Mouse (Mus musculus): ENCODE results near the gene Hoga1. TPM values are rescaled to one million over a fixed set of nuclear protein-coding genes. Genes with fewer than 3 reads are reported as not detected.
A peak's percentile ranks its signal among the peaks of the same experiment; 100 is the strongest.

Hoga1 gene
- polyA plus RNA-seq, 1 experiment from 2014 or later: 0.69 TPM

DNA sequence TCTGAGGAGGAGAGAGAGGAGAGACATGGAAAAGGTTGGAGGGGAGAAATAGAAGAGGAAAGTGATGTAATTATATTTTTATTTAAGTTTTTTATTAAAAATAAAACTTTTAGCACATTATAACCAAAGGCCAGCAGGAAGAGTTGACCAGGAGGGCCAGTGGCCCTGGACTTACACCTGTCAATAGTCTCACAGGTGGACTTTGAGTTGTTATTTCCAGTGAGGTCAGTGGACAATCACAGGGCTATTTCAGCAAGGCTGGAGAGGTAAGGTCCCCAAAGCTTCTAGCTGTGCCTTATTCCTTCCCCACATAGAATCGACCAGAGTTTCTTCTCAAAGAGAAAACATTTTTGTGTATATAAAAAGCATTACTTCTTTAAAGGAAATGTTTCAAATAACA is 4.8 kb downstream of the Hoga1 start:
- 70% methylated on average over 1 of the region's 1 CpGs for WGBS
- no peak for ATAC-seq (ENCODE audit: insufficient number of reproducible peaks, low FRiP score)
- no peaks in the 10 kb centered on the region for H3K36me3 ChIP-seq

DNA sequence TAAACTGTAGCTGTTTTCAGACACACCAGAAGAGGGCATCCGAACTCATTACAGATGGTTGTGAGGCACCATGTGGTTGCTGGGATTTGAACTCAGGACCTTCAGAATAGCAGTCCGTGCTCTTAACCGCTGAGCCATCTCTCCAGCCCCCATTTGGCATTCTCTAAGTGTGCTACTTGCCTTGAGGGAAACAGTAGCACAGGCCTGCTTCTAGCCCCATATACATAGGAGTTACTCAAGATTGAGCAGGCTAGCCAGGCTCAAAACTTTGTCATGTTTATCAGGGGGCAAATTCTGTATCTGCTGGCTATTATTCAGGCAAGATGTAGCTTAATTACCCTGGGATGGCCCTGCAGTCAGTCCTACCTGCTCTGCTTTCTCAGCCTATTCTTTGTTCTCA is 5.9 kb downstream of the Hoga1 start:
- H3K4me1 ChIP-seq (replicated peaks): no peaks in the 10 kb centered on the region; the same call in 1 of the 2 replicates
- H3K4me3 ChIP-seq: no peak overlapping the region
- H3K9me3 ChIP-seq (replicated peaks): no peaks in the 10 kb centered on the region
- no peak overlapping the region for H3K27ac ChIP-seq (ENCODE audit: poor library complexity, severe bottlenecking)
- ATAC-seq (ENCODE audit: insufficient number of reproducible peaks, low FRiP score): no peak
- H3K9ac ChIP-seq: no peak overlapping the region
- no peaks in the 10 kb centered on the region for H3K36me3 ChIP-seq
- WGBS: 81% methylated on average over 3 of the region's 3 CpGs
- no peaks in the 10 kb centered on the region for H3K27me3 ChIP-seq (replicated peaks)
- H3K4me2 ChIP-seq: no peak overlapping the region

More for the DNA sequence above, 4.8 kb downstream of the Hoga1 start:
- Histone ChIP-seq H3K4me1 (replicated peaks) (peaks cover 4% of the 10 kb centered on the region; the same call in 1 of the 2 replicates), H3K4me3 (no peak overlapping the region), H3K9ac (no peak overlapping the region), H3K27ac (ENCODE audit: poor library complexity, severe bottlenecking) (no peak overlapping the region), H3K27me3 (replicated peaks) (no peaks in the 10 kb centered on the region), H3K4me2 (no peak overlapping the region), H3K9me3 (replicated peaks) (no peaks in the 10 kb centered on the region)

DNA sequence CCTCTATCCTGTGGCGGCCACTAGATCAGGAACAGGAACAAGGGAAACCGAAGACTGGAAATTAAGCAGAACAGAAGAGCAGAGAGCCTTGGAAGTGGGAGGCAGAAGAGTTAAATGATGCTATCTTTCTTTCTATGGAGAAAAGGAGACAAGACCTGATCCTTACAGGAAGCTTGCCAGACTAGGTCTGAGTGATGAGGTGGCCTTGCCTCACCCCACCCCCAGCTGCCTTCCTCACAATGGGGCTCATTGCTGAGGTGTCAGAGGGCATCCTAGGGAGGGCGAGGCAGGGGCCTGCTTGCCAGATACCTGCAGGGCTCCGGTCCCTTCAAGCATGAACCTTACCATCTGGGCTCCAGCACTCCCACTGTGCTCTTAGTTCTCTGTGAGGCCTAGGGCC is 6.5 kb downstream of the Hoga1 start, which contains the start of gene 4933411K16Rik:
TSS of gene 4933411K16Rik (plus strand) at position 301 of the 400 bp plus-strand sequence.
- WGBS: 67% methylated on average over 4 of the region's 4 CpGs
- no peak within 1 kb of the TSS for H3K4me2 ChIP-seq
- ATAC-seq (ENCODE audit: insufficient number of reproducible peaks, low FRiP score): no peak
- H3K36me3 ChIP-seq: no peaks in the 10 kb centered on the region
- H3K9me3 ChIP-seq (replicated peaks): no peaks in the 10 kb centered on the region
- H3K27ac ChIP-seq (ENCODE audit: poor library complexity, severe bottlenecking): no peak within 1 kb of the TSS
- H3K27me3 ChIP-seq (replicated peaks): no peaks in the 10 kb centered on the region
- H3K4me3 ChIP-seq: no peak within 1 kb of the TSS
- no peak within 1 kb of the TSS for H3K9ac ChIP-seq
- H3K4me1 ChIP-seq (replicated peaks): no peaks in the 10 kb centered on the region; the same call in 1 of the 2 replicates

DNA sequence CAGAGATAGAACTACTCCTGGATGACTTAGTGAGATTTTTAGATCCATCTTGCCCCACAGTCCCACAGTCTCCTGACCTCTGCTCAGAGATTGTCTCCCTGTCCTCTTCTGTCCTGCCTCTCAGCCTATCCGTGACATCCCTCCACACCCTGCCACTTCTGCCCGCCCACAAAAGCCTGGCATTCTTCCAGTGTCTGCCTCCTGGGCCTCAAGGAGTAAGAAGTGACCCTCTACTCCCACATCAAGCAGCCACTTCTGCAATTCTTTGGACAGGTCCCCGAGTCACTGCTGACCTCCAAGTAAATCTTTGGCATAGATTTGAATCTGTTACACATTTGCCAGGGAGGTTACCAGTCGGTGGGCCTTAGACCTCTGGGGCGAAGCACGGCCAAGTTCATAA is 8.8 kb downstream of the Hoga1 start:
- no peak overlapping the region for H3K4me2 ChIP-seq
- no peaks in the 10 kb centered on the region for H3K9me3 ChIP-seq (replicated peaks)
- no peaks in the 10 kb centered on the region for H3K27me3 ChIP-seq (replicated peaks)
- no peak overlapping the region for H3K9ac ChIP-seq
- H3K27ac ChIP-seq (ENCODE audit: poor library complexity, severe bottlenecking): no peak overlapping the region
- no peak for ATAC-seq (ENCODE audit: insufficient number of reproducible peaks, low FRiP score)
- WGBS: 66% methylated on average over 6 of the region's 6 CpGs
- H3K4me3 ChIP-seq: no peak overlapping the region
- no peaks in the 10 kb centered on the region for H3K36me3 ChIP-seq
- no peaks in the 10 kb centered on the region; the same call in 1 of the 2 replicates for H3K4me1 ChIP-seq (replicated peaks)

DNA sequence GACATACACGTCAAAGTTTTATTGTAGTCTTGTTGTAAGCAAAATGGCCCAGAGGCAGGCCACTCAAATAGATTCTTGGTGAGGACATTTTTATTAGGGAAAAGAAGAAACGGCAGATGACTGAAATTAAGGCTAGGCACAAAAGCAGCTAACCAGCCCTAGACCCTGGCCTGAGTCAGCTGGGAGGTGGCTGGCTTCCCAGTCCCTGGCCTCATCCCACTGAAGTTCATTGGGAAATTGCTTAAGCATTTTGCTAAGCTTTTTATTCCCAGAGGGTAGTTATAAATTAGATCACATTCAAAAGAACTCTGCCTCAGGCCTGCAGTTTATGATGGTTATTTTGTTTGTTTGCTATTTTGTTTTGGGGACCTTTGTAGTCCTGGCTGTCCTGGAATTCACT is 10.5 kb downstream of the Hoga1 start:
- no peak for ATAC-seq (ENCODE audit: insufficient number of reproducible peaks, low FRiP score)
- H3K9me3 ChIP-seq (replicated peaks): no peaks in the 10 kb centered on the region

DNA sequence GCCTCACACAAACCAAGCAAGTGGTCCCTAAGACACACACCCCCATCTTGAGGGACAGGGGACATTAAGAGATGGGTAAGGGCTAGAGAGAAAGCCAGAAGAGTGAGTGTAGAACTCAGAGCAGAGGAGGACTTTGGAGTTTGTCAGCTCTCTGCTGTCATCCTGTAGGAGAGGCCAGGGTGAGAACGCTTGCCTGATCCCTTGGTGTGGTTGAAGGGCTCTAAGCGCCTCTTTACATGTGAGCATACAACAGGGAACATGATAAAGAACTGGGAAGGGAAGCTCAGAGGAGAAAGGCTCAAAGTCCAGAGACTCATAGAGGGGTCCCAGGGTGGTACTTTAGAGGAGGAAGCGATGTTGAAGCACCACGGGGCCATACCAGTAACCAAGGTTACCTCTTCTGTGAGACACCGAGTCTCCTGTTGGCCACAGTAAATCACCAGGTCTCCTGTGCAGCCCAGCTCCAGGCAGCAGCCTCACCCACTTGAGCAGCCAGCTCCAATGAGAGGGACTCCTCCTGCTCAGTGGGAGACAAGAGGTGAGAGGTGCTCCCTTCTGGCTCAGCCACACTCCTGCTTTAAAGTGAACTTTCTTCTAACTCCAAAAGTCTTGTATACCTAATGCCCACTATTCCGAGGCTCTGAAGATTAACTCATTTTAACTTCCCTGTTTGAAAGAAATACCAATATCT is 11.5 kb downstream of the Hoga1 start:
- no peaks in the 10 kb centered on the region; the same call in 1 of the 2 replicates for H3K4me1 ChIP-seq (replicated peaks)
- H3K9ac ChIP-seq: no peak overlapping the region
- H3K27me3 ChIP-seq (replicated peaks): no peaks in the 10 kb centered on the region
- H3K4me3 ChIP-seq: no peak overlapping the region
- H3K27ac ChIP-seq (ENCODE audit: poor library complexity, severe bottlenecking): no peak overlapping the region
- H3K36me3 ChIP-seq: no peaks in the 10 kb centered on the region
- no peak overlapping the region for H3K4me2 ChIP-seq
- no peaks in the 10 kb centered on the region for H3K9me3 ChIP-seq (replicated peaks)
- no peak for ATAC-seq (ENCODE audit: insufficient number of reproducible peaks, low FRiP score)
- 66% methylated on average over 6 of the region's 6 CpGs for WGBS

More for the DNA sequence above, 10.5 kb downstream of the Hoga1 start:
- WGBS: 89% methylated on average over 2 of the region's 2 CpGs
- Histone ChIP-seq H3K36me3 (no peaks in the 10 kb centered on the region), H3K27ac (ENCODE audit: poor library complexity, severe bottlenecking) (no peak overlapping the region), H3K4me1 (replicated peaks) (no peaks in the 10 kb centered on the region; the same call in 1 of the 2 replicates), H3K4me2 (no peak overlapping the region), H3K9ac (no peak overlapping the region), H3K27me3 (replicated peaks) (no peaks in the 10 kb centered on the region), H3K4me3 (no peak overlapping the region)

DNA sequence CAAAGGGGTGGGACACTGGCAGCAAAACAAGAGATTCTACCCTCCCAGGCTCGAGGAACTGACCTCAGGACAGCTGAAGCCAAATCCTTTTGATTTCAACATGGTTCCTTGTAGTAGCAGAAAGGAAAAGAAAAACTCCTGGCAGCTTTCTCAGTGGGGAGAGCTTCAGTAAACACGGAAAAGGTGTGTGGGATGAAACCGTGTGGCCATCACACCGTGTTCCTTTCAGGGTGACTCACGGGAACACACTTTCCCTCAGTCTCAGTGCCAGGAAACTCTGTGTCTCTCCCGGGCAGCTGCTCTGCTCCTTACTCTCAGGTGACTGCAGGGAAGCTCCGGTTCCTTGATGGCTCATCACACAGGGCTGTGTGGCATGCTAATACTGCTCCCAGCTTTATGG is 13.0 kb downstream of the Hoga1 start:
- no peaks in the 10 kb centered on the region; the same call in 1 of the 2 replicates for H3K4me1 ChIP-seq (replicated peaks)
- H3K27ac ChIP-seq (ENCODE audit: poor library complexity, severe bottlenecking): no peak overlapping the region
- H3K9me3 ChIP-seq (replicated peaks): no peaks in the 10 kb centered on the region
- H3K36me3 ChIP-seq: no peaks in the 10 kb centered on the region
- no peak overlapping the region for H3K4me3 ChIP-seq
- 68% methylated on average over 7 of the region's 7 CpGs for WGBS
- H3K4me2 ChIP-seq: no peak overlapping the region
- H3K27me3 ChIP-seq (replicated peaks): no peaks in the 10 kb centered on the region
- H3K9ac ChIP-seq: no peak overlapping the region
- no peak for ATAC-seq (ENCODE audit: insufficient number of reproducible peaks, low FRiP score)

DNA sequence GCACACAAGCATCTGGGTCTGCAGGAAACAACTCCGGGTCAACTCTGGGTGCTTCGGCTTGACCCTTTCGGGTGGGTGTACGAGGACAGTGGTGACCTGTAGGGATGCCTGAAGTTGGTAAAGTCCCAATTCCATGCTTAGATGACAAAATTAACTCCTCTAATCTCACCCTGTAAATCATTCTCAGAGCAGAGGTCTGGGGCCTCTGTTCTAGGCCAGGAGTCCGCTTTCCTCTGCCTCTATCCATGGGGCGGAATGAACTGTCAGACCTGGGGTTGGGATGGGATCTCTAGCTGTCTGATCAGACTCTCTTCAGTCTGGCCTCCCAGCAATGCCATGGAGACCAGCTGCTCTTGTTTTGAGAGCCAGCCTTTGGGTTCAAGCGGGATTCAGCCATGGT is 16.0 kb downstream of the Hoga1 start:
- Histone ChIP-seq H3K4me1 (replicated peaks) (no peaks in the 10 kb centered on the region), H3K36me3 (no peaks in the 10 kb centered on the region), H3K4me3 (no peak overlapping the region), H3K27ac (ENCODE audit: poor library complexity, severe bottlenecking) (no peak overlapping the region), H3K4me2 (no peak overlapping the region), H3K9ac (no peak overlapping the region), H3K27me3 (replicated peaks) (no peaks in the 10 kb centered on the region), H3K9me3 (replicated peaks) (no peaks in the 10 kb centered on the region)
- ATAC-seq (ENCODE audit: insufficient number of reproducible peaks, low FRiP score): no peak
- 90% methylated on average over 7 of the region's 7 CpGs for WGBS

DNA sequence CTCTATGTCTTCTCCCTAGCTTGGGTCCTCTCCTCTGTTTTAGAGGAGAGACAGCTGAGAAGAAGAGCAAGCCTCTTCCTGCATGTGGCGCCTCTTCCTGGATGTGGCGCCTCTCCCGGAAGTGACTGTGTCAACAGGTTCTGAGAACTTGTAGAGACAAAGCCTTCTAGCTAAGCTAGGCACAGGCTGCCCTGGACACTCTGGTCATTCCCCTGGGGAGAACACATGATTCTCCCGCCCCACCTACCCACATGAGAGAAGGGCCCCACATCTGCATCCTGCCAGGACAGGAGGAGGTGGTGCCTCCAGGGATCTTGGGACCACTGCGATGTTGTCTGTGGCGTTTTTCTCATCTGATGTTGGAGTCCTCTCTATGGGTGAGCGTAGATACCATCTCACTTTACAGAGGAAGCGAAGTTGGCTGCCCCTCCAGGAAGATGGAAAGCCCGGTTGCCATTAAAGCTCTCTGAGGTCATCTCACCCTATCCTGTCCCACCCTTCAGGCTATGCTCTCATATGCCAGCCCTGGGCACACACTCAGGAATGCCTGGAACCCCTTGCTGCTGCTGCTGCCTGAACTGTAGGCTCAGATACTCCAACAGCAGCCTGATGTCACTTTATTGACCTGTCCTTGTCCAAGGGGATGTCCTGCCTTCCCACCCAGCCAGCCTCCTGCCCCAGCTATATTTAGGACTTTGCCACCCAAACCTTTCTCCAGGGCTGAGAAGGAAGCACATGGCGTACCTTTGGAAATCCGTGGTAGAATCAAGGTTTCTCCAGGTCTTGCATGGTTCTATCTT is 23.2 kb downstream of the Hoga1 start:
- peak overlapping the region; percentile 20; the same call in 1 of the 2 replicates for H3K4me2 ChIP-seq
- ATAC-seq (ENCODE audit: insufficient number of reproducible peaks, low FRiP score): no peak
- 68% methylated on average over 11 of the region's 11 CpGs for WGBS

DNA sequence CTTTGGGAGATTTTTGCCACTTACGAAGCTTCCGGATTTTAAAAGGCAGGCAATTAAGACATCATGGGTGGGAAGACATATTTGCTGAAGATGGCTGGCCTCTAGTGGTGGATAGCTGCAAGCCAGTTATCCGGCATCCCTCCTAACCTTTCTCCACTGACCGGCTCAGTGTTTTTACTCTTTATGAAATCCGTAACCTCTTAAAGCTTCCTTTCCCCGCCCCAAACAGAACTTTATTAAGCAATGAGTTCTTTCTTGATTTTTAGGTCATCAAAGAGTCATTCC is 23.8 kb downstream of the Hoga1 start:
- no peak overlapping the region for H3K4me2 ChIP-seq
- 50% methylated on average over 6 of the region's 6 CpGs for WGBS

More for the DNA sequence above, 23.2 kb downstream of the Hoga1 start:
- no peaks in the 10 kb centered on the region for H3K9me3 ChIP-seq (replicated peaks)
- 0 out of 2 replicates have a peak, but pooled peaks cover 6% of the 10 kb centered on the region for H3K4me1 ChIP-seq (replicated peaks)
- H3K27ac ChIP-seq (ENCODE audit: poor library complexity, severe bottlenecking): no peak overlapping the region
- no peak overlapping the region for H3K4me3 ChIP-seq
- no peaks in the 10 kb centered on the region for H3K27me3 ChIP-seq (replicated peaks)
- H3K9ac ChIP-seq: no peak overlapping the region
- H3K36me3 ChIP-seq: no peaks in the 10 kb centered on the region

DNA sequence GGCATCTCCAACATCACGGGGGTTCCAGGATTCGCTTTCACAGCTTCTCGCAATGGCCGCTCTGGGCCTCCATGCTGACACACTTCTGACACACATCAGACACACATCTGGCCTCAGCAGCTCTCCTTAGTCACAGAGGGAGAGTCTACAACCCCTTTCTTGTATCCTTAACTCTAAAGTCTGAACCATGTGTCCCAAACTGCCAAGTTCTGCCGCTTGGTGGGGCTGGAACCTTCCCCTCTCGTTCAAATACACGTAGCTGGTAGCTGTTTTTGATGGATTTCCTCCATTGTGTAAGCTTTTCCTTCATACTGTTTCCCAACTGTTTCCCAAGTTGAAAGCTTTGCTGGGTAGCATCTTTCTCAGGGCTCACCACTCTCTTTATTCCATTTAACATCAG is 25.8 kb downstream of the Hoga1 start:
- Histone ChIP-seq H3K4me1 (replicated peaks) (0 out of 2 replicates have a peak, but pooled peaks cover 6% of the 10 kb centered on the region), H3K36me3 (peaks cover 15% of the 10 kb centered on the region), H3K4me2 (no peak overlapping the region), H3K4me3 (no peak overlapping the region), H3K27me3 (replicated peaks) (no peaks in the 10 kb centered on the region), H3K27ac (ENCODE audit: poor library complexity, severe bottlenecking) (no peak overlapping the region), H3K9ac (no peak overlapping the region), H3K9me3 (replicated peaks) (no peaks in the 10 kb centered on the region)
- 71% methylated on average over 7 of the region's 7 CpGs for WGBS
- no peak for ATAC-seq (ENCODE audit: insufficient number of reproducible peaks, low FRiP score)

More for the DNA sequence above, 23.8 kb downstream of the Hoga1 start:
- ATAC-seq (ENCODE audit: insufficient number of reproducible peaks, low FRiP score): no peak
- H3K27ac ChIP-seq (ENCODE audit: poor library complexity, severe bottlenecking): no peak overlapping the region
- H3K9ac ChIP-seq: no peak overlapping the region
- H3K4me1 ChIP-seq (replicated peaks): 0 out of 2 replicates have a peak, but pooled peaks cover 6% of the 10 kb centered on the region
- no peaks in the 10 kb centered on the region for H3K9me3 ChIP-seq (replicated peaks)
- no peaks in the 10 kb centered on the region for H3K27me3 ChIP-seq (replicated peaks)
- no peaks in the 10 kb centered on the region for H3K36me3 ChIP-seq
- no peak overlapping the region for H3K4me3 ChIP-seq
